Mouse (Mus musculus): ENCODE results near the gene Mmab.

- TF ChIP-seq CTCF (IDR thresholded peaks at IDR 0.05; ENCODE audit: low read depth) (no peak), EP300 (IDR thresholded peaks at IDR 0.05; ENCODE audit: low read depth) (no peak)
These were observed 31.1 kb upstream of the Mmab start for GRCm38 (mm10) chr5:114474741-114475491.

All from heart, postnatal 0 days (tissue).